Mouse (Mus musculus) brain, embryonic 14.5 days (tissue): ENCODE results near the gene Ammecr1.

Experiments used
- CTCF ChIP-seq: fragments of 200-500 bp; IDR thresholded peaks from 2 replicates; pipeline ENCODE4 v1.5.1; 2012; ENCODE audit warnings: inconsistent platforms, mild to moderate bottlenecking, moderate library complexity, borderline replicate concordance; ENCODE audit not compliant: insufficient read depth, insufficient read length; ENCODE audit errors: extremely low read depth
- POLR2A ChIP-seq: fragments of 200-500 bp; IDR thresholded peaks from 2 replicates; pipeline ENCODE4 v1.6.1; 2012; ENCODE audit warnings: mild to moderate bottlenecking, inconsistent platforms, borderline replicate concordance; ENCODE audit not compliant: poor library complexity, insufficient read depth, insufficient read length, severe bottlenecking; ENCODE audit errors: extremely low read depth

DNA sequence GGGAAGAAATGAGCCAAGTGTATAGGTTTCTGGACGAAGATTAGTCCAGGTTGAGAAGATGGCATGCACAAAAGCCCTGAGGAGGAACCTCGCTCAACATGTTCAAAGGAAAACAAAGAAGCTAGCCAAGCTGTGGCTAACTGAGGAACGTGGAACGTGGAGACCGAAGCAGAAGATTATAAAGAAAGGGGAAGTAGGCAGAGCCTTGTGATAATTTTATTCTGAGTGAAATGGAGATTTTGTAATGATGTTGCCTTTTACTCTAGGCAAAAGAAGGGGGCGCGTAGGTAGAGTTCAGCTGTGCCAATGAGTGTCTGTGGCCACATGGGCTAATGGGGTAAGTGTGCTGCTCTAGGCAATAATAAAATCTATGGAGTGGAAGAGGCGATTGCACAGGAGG lies 62.7 kb downstream of the Ammecr1 start:
- TF ChIP-seq POLR2A (no peak), CTCF (no peak)
